Mouse (Mus musculus) embryonic facial prominence, embryonic 11.5 days (tissue): ENCODE results near the gene Thsd1. TPM values are rescaled to one million over a fixed set of nuclear protein-coding genes. Genes with fewer than 3 reads are reported as not detected.

Source experiments
- ATAC-seq: fragments of 200-750 bp; cut with Nextera tagmentation; replicated peaks from 2 replicates; pipeline ENCODE4 v1.8.0; 2017; ENCODE audit warnings: low read depth; ENCODE audit not compliant: insufficient number of reproducible peaks, low FRiP score, low TSS enrichment
- DNase-seq: peaks from one replicate; pipeline ENCODE4 v3.0.0-alpha.2; 2015; ENCODE audit warnings: low spot score
- H3K27ac ChIP-seq: fragments of 300-500 bp; sonication (generic); replicated peaks from 2 replicates; pipeline ENCODE4 v1.5.1; 2014; ENCODE audit warnings: mild to moderate bottlenecking, low read depth, low read length, control low read depth
- H3K27me3 ChIP-seq: fragments of 300-500 bp; sonication (generic); 2 replicates; pipeline ENCODE4 v1.6.1; 2014; ENCODE audit warnings: mild to moderate bottlenecking, low read length, moderate library complexity, mixed read lengths; ENCODE audit not compliant: control insufficient read depth, insufficient read depth
- H3K36me3 ChIP-seq: fragments of 300-500 bp; sonication (generic); replicated peaks from 2 replicates; pipeline ENCODE4 v1.6.1; 2014; ENCODE audit warnings: low read depth, mild to moderate bottlenecking, low read length, moderate library complexity, mixed read lengths; ENCODE audit not compliant: control insufficient read depth, insufficient read depth
- H3K4me1 ChIP-seq: fragments of 300-500 bp; sonication (generic); 2 replicates; pipeline ENCODE4 v1.6.1; 2014; ENCODE audit warnings: low read length, mixed read lengths; ENCODE audit not compliant: control insufficient read depth, insufficient read depth
- H3K4me2 ChIP-seq: fragments of 300-500 bp; sonication (generic); 2 replicates; pipeline ENCODE4 v1.6.1; 2014; ENCODE audit warnings: low read depth, mild to moderate bottlenecking, control low read depth, low read length, moderate library complexity
- H3K4me3 ChIP-seq: fragments of 300-500 bp; sonication (generic); 2 replicates; pipeline ENCODE4 v1.5.1; 2014; ENCODE audit warnings: low read depth, low read length, control low read depth
- H3K9ac ChIP-seq: fragments of 300-500 bp; sonication (generic); replicated peaks from 2 replicates; pipeline ENCODE4 v1.6.1; 2014; ENCODE audit warnings: mild to moderate bottlenecking, control low read depth, low read length
- H3K9me3 ChIP-seq: fragments of 300-500 bp; sonication (generic); replicated peaks from 2 replicates; pipeline ENCODE4 v1.6.1; 2016; ENCODE audit warnings: mild to moderate bottlenecking, low read length, inconsistent platforms, mixed read lengths; ENCODE audit not compliant: control insufficient read depth
- WGBS: fragments of 180-500 bp; shearing (Covaris S2); extraction: QIAGEN DNeasy Blood & Tissue Kit; methylation state at CpG from one replicate; pipeline ENCODE4 v1.1.7; 2014; 5-methylcytosine and 5-hydroxymethylcytosine counted together
- polyA plus RNA-seq: library from polyadenylated mRNA; unstranded; fragments of >200 nt; fragmentation: Nextera tagmentation; extraction: Ambion mirVana; gene quantifications from 2 replicates; pipeline ENCODE4 v1.2.1, GENCODE M21; 2014

Thsd1 gene
- 10.4 and 11.0 TPM in 2 replicates for polyA plus RNA-seq

GRCm38 (mm10) chr8:22227061-22227877 is at the start of gene Thsd1:
Gene Thsd1 (plus strand): TSS chr8:22227313.
- no peaks in the 10 kb centered on the region for H3K36me3 ChIP-seq
- H3K27ac ChIP-seq: no peak within 1 kb of the TSS
- peaks cover 6% of the 10 kb centered on the region for H3K27me3 ChIP-seq
- WGBS: under 1% methylated on average over 39 of the region's 39 CpGs
- DNase-seq (peak; percentile 62), ATAC-seq (peak; percentile 73; the same call in 1 of the 2 replicates)
- H3K9ac ChIP-seq: peak within 1 kb of the TSS; percentile 51
- peak within 1 kb of the TSS; percentile 93 for H3K4me2 ChIP-seq
- H3K4me3 ChIP-seq: peak within 1 kb of the TSS; percentile 50
- no peaks in the 10 kb centered on the region for H3K9me3 ChIP-seq
- no peaks in the 10 kb centered on the region for H3K4me1 ChIP-seq

GRCm38 (mm10) chr8:22184884-22185283 is 42.2 kb upstream of the Thsd1 start:
- H3K36me3 ChIP-seq: no peaks in the 10 kb centered on the region
- no peaks in the 10 kb centered on the region for H3K27me3 ChIP-seq
- H3K9ac ChIP-seq: peak overlapping the region; percentile 78
- DNase-seq: peak; percentile 50
- peak overlapping the region; percentile 69 for H3K4me2 ChIP-seq
- H3K4me3 ChIP-seq: peak overlapping the region; percentile 71
- peak; percentile 75 for ATAC-seq
- WGBS: 0% methylated on average over 3 of the region's 3 CpGs
- no peak overlapping the region for H3K27ac ChIP-seq
- H3K9me3 ChIP-seq: no peaks in the 10 kb centered on the region
- H3K4me1 ChIP-seq: no peaks in the 10 kb centered on the region

GRCm38 (mm10) chr8:22185431-22186397 is 41.4 kb upstream of the Thsd1 start, which contains the start of gene Ckap2:
Gene Ckap2 (minus strand): TSS chr8:22185819.
- peak within 1 kb of the TSS; percentile 78 for H3K9ac ChIP-seq
- peak within 1 kb of the TSS; percentile 70; the same call in 1 of the 2 replicates for H3K27ac ChIP-seq
- ATAC-seq (peak; percentile 95), DNase-seq (peak; percentile 96)
- no peaks in the 10 kb centered on the region for H3K27me3 ChIP-seq
- H3K4me2 ChIP-seq: peak within 1 kb of the TSS; percentile 69
- H3K9me3 ChIP-seq: no peaks in the 10 kb centered on the region
- no peaks in the 10 kb centered on the region for H3K4me1 ChIP-seq
- peak within 1 kb of the TSS; percentile 71 for H3K4me3 ChIP-seq
- WGBS: 3% methylated on average over 59 of the region's 63 CpGs
- no peaks in the 10 kb centered on the region for H3K36me3 ChIP-seq

GRCm38 (mm10) chr8:22192660-22193431 is 34.3 kb upstream of the Thsd1 start, which contains the start of gene Vps36:
Gene Vps36 (plus strand): TSS chr8:22192809.
- peak; percentile 91 for DNase-seq
- Histone ChIP-seq H3K27ac (peak within 1 kb of the TSS; percentile 96), H3K9me3 (no peaks in the 10 kb centered on the region)

GRCm38 (mm10) chr8:22193432-22194010 is 33.6 kb upstream of the Thsd1 start:
- ATAC-seq (no peak), DNase-seq (peak; percentile 45)
- H3K27ac ChIP-seq: peak overlapping the region; percentile 96
- no peaks in the 10 kb centered on the region for H3K4me1 ChIP-seq
- no peaks in the 10 kb centered on the region for H3K27me3 ChIP-seq
- peak overlapping the region; percentile 96 for H3K9ac ChIP-seq
- H3K36me3 ChIP-seq: no peaks in the 10 kb centered on the region; the same call in 1 of the 2 replicates
- H3K4me3 ChIP-seq: peak overlapping the region; percentile 75
- H3K4me2 ChIP-seq: peak overlapping the region; percentile 60
- 16% methylated on average over 12 of the region's 12 CpGs for WGBS
- H3K9me3 ChIP-seq: no peaks in the 10 kb centered on the region

More at GRCm38 (mm10) chr8:22192660-22193431, 34.3 kb upstream of the Thsd1 start, which contains the start of gene Vps36:
- Histone ChIP-seq H3K9ac (peak within 1 kb of the TSS; percentile 96), H3K4me3 (peak within 1 kb of the TSS; percentile 75), H3K4me1 (no peaks in the 10 kb centered on the region), H3K4me2 (peak within 1 kb of the TSS; percentile 60), H3K27me3 (no peaks in the 10 kb centered on the region), H3K36me3 (no peaks in the 10 kb centered on the region; the same call in 1 of the 2 replicates)
- peak; percentile 94 for ATAC-seq
- under 1% methylated on average over 49 of the region's 73 CpGs for WGBS

GRCm38 (mm10) chr8:22197914-22198313 is 29.2 kb upstream of the Thsd1 start:
- Histone ChIP-seq H3K27me3 (no peaks in the 10 kb centered on the region), H3K4me3 (no peak overlapping the region), H3K27ac (no peak overlapping the region), H3K4me1 (no peaks in the 10 kb centered on the region), H3K9ac (no peak overlapping the region), H3K36me3 (peaks cover 2% of the 10 kb centered on the region), H3K9me3 (no peaks in the 10 kb centered on the region), H3K4me2 (no peak overlapping the region)
- ATAC-seq (no peak), DNase-seq (no peak)
- 93% methylated on average over 6 of the region's 6 CpGs for WGBS

- Histone ChIP-seq H3K4me2 (no peak overlapping the region), H3K36me3 (peaks cover 2% of the 10 kb centered on the region), H3K27me3 (no peaks in the 10 kb centered on the region), H3K27ac (no peak overlapping the region), H3K9ac (no peak overlapping the region), H3K4me3 (no peak overlapping the region), H3K9me3 (no peaks in the 10 kb centered on the region), H3K4me1 (no peaks in the 10 kb centered on the region)
- peak; percentile 7 for DNase-seq
- 91% methylated on average over 8 of the region's 8 CpGs for WGBS
- ATAC-seq: no peak
Measured at GRCm38 (mm10) chr8:22199481-22199880, 27.6 kb upstream of the Thsd1 start.
